Mouse (Mus musculus) heart, postnatal 0 days (tissue): ENCODE measurements around the gene Foxe3.

Experiments
- CTCF ChIP-seq: IDR thresholded peaks from 2 replicates; pipeline ENCODE4 v1.5.1; 2016; ENCODE audit warnings: antibody characterized with exemption, control low read depth, low read depth
- EP300 ChIP-seq: IDR thresholded peaks from 2 replicates; pipeline ENCODE4 v1.6.1; 2016; ENCODE audit warnings: antibody characterized with exemption, low read depth

- no peak for TF ChIP-seq EP300
- TF ChIP-seq CTCF: peak; percentile 74
Measured at GRCm38 (mm10) chr4:114908829-114909601, 16.8 kb downstream of the Foxe3 start, which contains the start of gene Foxd2.
